Mouse (Mus musculus) liver, postnatal 0 days (tissue): ENCODE data around the gene Atxn7l1. TPM values are rescaled to one million over a fixed set of nuclear protein-coding genes. Genes with fewer than 3 reads are reported as not detected.
A peak's percentile ranks its signal among the peaks of the same experiment; 100 is the strongest.

Experiments
- ATAC-seq: fragments of 200-750 bp; cut with Nextera tagmentation; 2 replicates; pipeline ENCODE4 v1.8.0; 2017; ENCODE audit warnings: mild to moderate bottlenecking, moderate library complexity
- DNase-seq: peaks from one replicate; pipeline ENCODE4 v3.0.0-alpha.2; 2016
- H3K27ac ChIP-seq: fragments of 300-500 bp; sonication (generic); 2 replicates; pipeline ENCODE4 v1.5.1; 2014; ENCODE audit warnings: antibody characterized with exemption, moderate library complexity, mild to moderate bottlenecking, low read depth
- H3K27me3 ChIP-seq: fragments of 300-500 bp; sonication (generic); 2 replicates; pipeline ENCODE4 v1.6.1; 2014; ENCODE audit warnings: low read length, control low read depth, mixed read lengths; ENCODE audit not compliant: insufficient read depth
- H3K36me3 ChIP-seq: fragments of 300-500 bp; sonication (generic); replicated peaks from 2 replicates; pipeline ENCODE4 v1.6.1; 2014; ENCODE audit warnings: mild to moderate bottlenecking, control low read depth, low read length, moderate library complexity, mixed read lengths; ENCODE audit not compliant: insufficient read depth
- H3K4me1 ChIP-seq: fragments of 300-500 bp; sonication (generic); 2 replicates; pipeline ENCODE4 v1.6.1; 2014; ENCODE audit warnings: antibody characterized with exemption, mild to moderate bottlenecking, control low read depth; ENCODE audit not compliant: insufficient read depth
- H3K4me2 ChIP-seq: fragments of 300-500 bp; sonication (generic); 2 replicates; pipeline ENCODE4 v1.6.1; 2014; ENCODE audit warnings: low read depth, mild to moderate bottlenecking, low read length, moderate library complexity, mixed read lengths
- H3K4me3 ChIP-seq: fragments of 300-500 bp; sonication (generic); 2 replicates; pipeline ENCODE4 v1.5.1; 2014; ENCODE audit warnings: low read depth, low read length
- H3K9ac ChIP-seq: fragments of 300-500 bp; sonication (generic); replicated peaks from 2 replicates; pipeline ENCODE4 v1.6.1; 2014; ENCODE audit warnings: mild to moderate bottlenecking, moderate library complexity
- H3K9me3 ChIP-seq: fragments of 300-500 bp; sonication (generic); 2 replicates; pipeline ENCODE4 v1.6.1; 2016; ENCODE audit warnings: mild to moderate bottlenecking, control low read depth, low read length, mixed read lengths
- CTCF ChIP-seq: sonication (generic); IDR thresholded peaks from 2 replicates; pipeline ENCODE4 v1.5.1; 2016; ENCODE audit warnings: antibody characterized with exemption, low read depth
- EP300 ChIP-seq: IDR thresholded peaks from 2 replicates; pipeline ENCODE4 v1.6.1; 2016; ENCODE audit warnings: antibody characterized with exemption, low read depth, mild to moderate bottlenecking
- WGBS: fragments of 180-500 bp; shearing (Covaris S2); extraction: QIAGEN DNeasy Blood & Tissue Kit; methylation state at CpG from one replicate; pipeline ENCODE4 v1.1.7; 2014; ENCODE audit not compliant: insufficient replicate concordance; 5-methylcytosine and 5-hydroxymethylcytosine counted together
- polyA plus RNA-seq: library from polyadenylated mRNA; unstranded; fragments of >200 nt; fragmentation: Nextera tagmentation; extraction: Ambion mirVana; gene quantifications from 2 replicates; pipeline ENCODE4 v1.2.1, GENCODE M21; 2015

Gene Atxn7l1
- polyA plus RNA-seq, 1 experiment from 2014 or later, result 8.5 TPM

DNA sequence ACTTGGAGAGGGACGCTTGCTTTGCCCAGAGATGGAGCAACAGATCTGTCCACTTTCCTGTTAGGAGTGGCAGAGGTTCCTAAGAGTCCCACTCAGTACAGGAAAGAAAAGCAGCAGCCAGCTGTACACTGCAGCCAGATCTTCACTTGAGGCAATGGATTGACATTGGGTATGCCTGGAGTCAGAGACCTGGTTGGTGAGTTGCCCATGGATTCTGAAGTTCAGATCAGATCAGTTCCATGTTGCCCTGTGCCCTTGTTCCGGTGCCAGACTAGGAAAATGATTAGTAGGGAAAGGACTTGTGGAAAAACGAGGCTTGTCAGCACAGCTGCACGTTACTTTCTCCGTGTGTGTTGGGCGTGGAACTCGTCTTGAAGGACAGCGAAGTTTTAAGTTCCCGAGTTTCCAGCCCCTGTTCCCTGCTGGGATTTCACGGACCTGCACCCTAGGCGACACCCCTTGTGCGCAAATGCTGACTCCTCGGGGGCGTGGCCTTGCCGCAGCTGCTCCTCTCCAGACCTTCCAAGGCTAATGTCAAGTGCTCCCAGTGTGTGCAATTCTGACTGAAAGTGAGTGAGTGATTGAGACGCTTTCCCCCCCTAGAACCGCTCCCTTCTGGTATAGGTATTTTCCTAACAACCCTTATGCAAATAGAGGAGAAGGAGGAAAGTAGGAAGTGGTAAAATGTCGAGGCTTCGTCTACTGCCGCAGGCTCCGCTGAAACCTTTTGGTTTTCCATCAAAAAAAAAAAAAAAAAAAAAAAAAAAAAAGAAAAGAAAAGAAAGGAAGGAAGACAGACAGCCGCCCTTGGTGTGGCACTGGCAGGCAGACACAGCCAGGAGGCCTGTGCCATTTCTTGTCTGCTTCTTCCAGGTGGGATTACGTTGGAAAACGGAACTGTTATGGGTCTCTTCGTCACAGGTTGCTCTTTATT lies 28.4 kb downstream of the Atxn7l1 start:
- Histone ChIP-seq H3K9ac (peak overlapping the region; percentile 18; the same call in 1 of the 2 replicates), H3K4me1 (peaks cover 17% of the 10 kb centered on the region; the same call in 1 of the 2 replicates), H3K4me3 (peak overlapping the region; percentile 31), H3K9me3 (no peaks in the 10 kb centered on the region), H3K4me2 (peak overlapping the region; percentile 80), H3K36me3 (no peaks in the 10 kb centered on the region), H3K27me3 (no peaks in the 10 kb centered on the region), H3K27ac (no peak overlapping the region)
- DNase-seq (peak; percentile 64), ATAC-seq (peak; percentile 70)
- TF ChIP-seq CTCF (no peak; the same call in 1 of the 2 replicates), EP300 (no peak)
- 10% methylated on average over 25 of the region's 25 CpGs for WGBS

DNA sequence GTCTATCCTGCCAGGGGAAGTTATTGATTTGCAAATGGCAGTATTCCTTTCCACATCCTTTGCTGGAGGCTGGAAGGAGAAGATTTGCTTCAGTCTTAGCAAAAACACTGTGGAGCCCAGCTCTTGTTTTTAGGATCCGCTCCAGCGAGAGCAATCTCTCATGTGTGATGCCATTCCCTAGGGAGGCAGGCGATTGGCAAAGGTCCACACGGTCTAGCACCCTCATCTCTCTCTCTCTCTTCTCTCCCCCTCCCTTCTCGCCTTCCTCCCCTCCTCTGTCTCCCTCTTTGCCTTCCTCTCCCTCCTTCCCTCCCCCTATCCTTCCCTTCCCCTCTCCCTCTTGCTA lies 29.0 kb downstream of the Atxn7l1 start:
- DNase-seq, result no peak
- Histone ChIP-seq H3K4me2 (peak overlapping the region; percentile 80), H3K4me1 (peaks cover 17% of the 10 kb centered on the region; the same call in 1 of the 2 replicates), H3K27me3 (no peaks in the 10 kb centered on the region), H3K9ac (no peak overlapping the region), H3K4me3 (peak overlapping the region; percentile 31), H3K9me3 (no peaks in the 10 kb centered on the region), H3K36me3 (no peaks in the 10 kb centered on the region), H3K27ac (no peak overlapping the region)
- ATAC-seq, result no peak
- no peak for TF ChIP-seq CTCF
- no peak for TF ChIP-seq EP300
- WGBS, result 61% methylated on average over 5 of the region's 5 CpGs

DNA sequence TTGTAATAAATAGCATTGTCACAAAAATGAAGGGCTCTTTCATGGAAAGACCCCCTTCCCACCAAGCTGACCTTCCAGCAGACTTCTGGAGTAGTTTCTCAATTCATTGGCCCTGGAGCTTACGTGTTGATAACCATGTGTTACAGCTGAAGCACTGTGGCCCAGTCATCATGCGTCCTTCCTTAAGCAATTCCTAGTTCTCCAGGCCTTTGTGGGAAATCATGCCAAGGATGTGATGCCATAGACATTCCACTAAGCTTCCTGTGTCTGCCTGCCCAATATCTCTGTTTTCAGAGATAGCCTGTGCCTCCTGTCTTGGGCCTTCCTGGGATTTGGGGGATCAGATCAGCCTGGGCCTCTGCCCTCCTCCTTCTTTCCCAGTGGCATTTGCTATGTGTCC lies 32.9 kb downstream of the Atxn7l1 start:
- H3K9ac ChIP-seq, result no peak overlapping the region
- 73% methylated on average over 2 of the region's 2 CpGs for WGBS
- no peak for DNase-seq

GRCm38 (mm10) chr12:33181875-33182274 lies 34.4 kb downstream of the Atxn7l1 start:
- no peak overlapping the region for H3K4me2 ChIP-seq
- H3K9ac ChIP-seq, result no peak overlapping the region
- TF ChIP-seq CTCF (no peak), EP300 (no peak)
- 70% methylated on average over 4 of the region's 4 CpGs for WGBS
- H3K36me3 ChIP-seq, result no peaks in the 10 kb centered on the region
- no peaks in the 10 kb centered on the region for H3K9me3 ChIP-seq
- H3K4me1 ChIP-seq, result peaks cover 5% of the 10 kb centered on the region; the same call in 1 of the 2 replicates
- no peaks in the 10 kb centered on the region for H3K27me3 ChIP-seq
- DNase-seq, result no peak
- ATAC-seq, result no peak
- no peak overlapping the region for H3K4me3 ChIP-seq
- no peak overlapping the region for H3K27ac ChIP-seq

More for the DNA sequence above, 32.9 kb downstream of the Atxn7l1 start:
- Histone ChIP-seq H3K4me3 (no peak overlapping the region), H3K9me3 (no peaks in the 10 kb centered on the region), H3K27me3 (no peaks in the 10 kb centered on the region), H3K4me2 (no peak overlapping the region), H3K36me3 (no peaks in the 10 kb centered on the region), H3K4me1 (peaks cover 17% of the 10 kb centered on the region; the same call in 1 of the 2 replicates), H3K27ac (no peak overlapping the region)
- no peak for ATAC-seq
- TF ChIP-seq CTCF, result no peak
- no peak for TF ChIP-seq EP300

DNA sequence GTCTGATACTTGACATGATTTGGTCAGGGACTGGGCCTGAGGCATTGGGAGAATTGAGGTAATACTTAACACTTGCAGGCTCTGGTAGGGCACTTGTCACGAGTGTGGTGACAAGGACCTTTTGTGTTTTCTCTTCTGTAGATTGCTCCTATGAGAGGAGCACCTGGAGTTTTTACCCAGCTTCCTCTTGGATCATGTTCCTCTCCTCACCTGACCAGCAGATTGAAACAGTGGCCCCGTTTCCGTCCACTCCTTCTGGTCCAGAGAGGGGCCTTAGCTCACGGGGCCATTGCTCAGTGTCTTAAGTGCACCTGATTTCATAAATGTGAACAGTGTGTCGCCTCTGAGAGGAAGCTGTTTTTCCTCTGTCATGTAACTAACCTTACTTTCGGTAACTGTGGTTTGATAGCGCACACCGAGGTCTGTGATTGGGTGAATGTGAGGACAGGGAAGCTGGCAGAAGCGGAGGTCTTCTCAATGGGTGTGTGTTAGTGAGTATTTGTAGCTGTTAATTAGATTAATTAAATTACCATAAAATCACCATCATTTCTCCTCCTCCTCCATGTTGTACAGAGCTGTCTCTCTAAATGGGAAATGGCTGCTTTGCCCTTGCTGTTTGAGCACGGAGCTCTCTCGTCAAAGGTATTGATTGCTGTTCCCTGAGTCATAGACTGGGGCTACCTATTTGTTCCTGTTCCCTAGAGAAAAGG lies 35.1 kb downstream of the Atxn7l1 start:
- Histone ChIP-seq H3K9me3 (no peaks in the 10 kb centered on the region), H3K4me3 (no peak overlapping the region), H3K27ac (no peak overlapping the region), H3K27me3 (no peaks in the 10 kb centered on the region), H3K9ac (no peak overlapping the region), H3K4me1 (0 out of 2 replicates have a peak, but pooled peaks cover 4% of the 10 kb centered on the region), H3K4me2 (no peak overlapping the region), H3K36me3 (no peaks in the 10 kb centered on the region)
- ATAC-seq (no peak), DNase-seq (no peak)
- 54% methylated on average over 11 of the region's 11 CpGs for WGBS
- TF ChIP-seq EP300, result no peak
- no peak for TF ChIP-seq CTCF

GRCm38 (mm10) chr12:33183138-33183627 lies 35.7 kb downstream of the Atxn7l1 start:
- H3K36me3 ChIP-seq, result no peaks in the 10 kb centered on the region
- no peak overlapping the region for H3K4me3 ChIP-seq
- H3K27ac ChIP-seq, result no peak overlapping the region
- 0 out of 2 replicates have a peak, but pooled peaks cover 4% of the 10 kb centered on the region for H3K4me1 ChIP-seq
- no peaks in the 10 kb centered on the region for H3K27me3 ChIP-seq
- DNase-seq (no peak), ATAC-seq (no peak)
- no peak for TF ChIP-seq EP300
- no peak for TF ChIP-seq CTCF
- no peak overlapping the region for H3K9ac ChIP-seq
- no peaks in the 10 kb centered on the region for H3K9me3 ChIP-seq
- H3K4me2 ChIP-seq, result no peak overlapping the region
- WGBS, result 77% methylated on average over 4 of the region's 4 CpGs
